Mouse (Mus musculus): Measurements from ENCODE around the gene D10Wsu102e. TPM values are rescaled to one million over a fixed set of nuclear protein-coding genes. Genes with fewer than 3 reads are reported as not detected.
"Not testable (repeated sequence)": the region's sequence is repeated elsewhere in the genome, so short reads cannot be mapped to it uniquely, and the experiment has no call there.

Gene D10Wsu102e
- polyA plus RNA-seq, 1 experiment from 2014 or later: 0.81 TPM

- Histone ChIP-seq H3K4me2 (replicated peaks; ENCODE audit: low read depth, low read length) (no peak overlapping the region), H3K27me3 (ENCODE audit: insufficient read depth, low read length) (no peaks in the 10 kb centered on the region), H3K27ac (ENCODE audit: low read length) (no peak overlapping the region), H3K9ac (replicated peaks; ENCODE audit: low read length) (no peak overlapping the region), H3K9me3 (ENCODE audit: low read length) (peaks cover 24% of the 10 kb centered on the region), H3K4me1 (ENCODE audit: insufficient read depth, low read length) (no peaks in the 10 kb centered on the region), H3K36me3 (ENCODE audit: insufficient read depth, low read length) (peaks cover 18% of the 10 kb centered on the region; the same call in 1 of the 2 replicates), H3K4me3 (ENCODE audit: low read length) (no peak overlapping the region)
- ATAC-seq (ENCODE audit: low FRiP score, low TSS enrichment): no peak
- WGBS: 97% methylated on average over 10 of the region's 10 CpGs
These were observed 47.1 kb downstream of the D10Wsu102e start for GRCm38 (mm10) chr10:83407141-83407540.

- Histone ChIP-seq H3K9me3 (ENCODE audit: low read length) (peaks cover 18% of the 10 kb centered on the region), H3K36me3 (ENCODE audit: insufficient read depth, low read length) (peaks cover 11% of the 10 kb centered on the region)
- H3K27me3 ChIP-seq (ENCODE audit: insufficient read depth, low read length); H3K27ac ChIP-seq (ENCODE audit: low read length); H3K4me1 ChIP-seq (ENCODE audit: insufficient read depth, low read length); ATAC-seq (ENCODE audit: low FRiP score, low TSS enrichment); H3K4me3 ChIP-seq (ENCODE audit: low read length); H3K4me2 ChIP-seq (replicated peaks; ENCODE audit: low read depth, low read length); H3K9ac ChIP-seq (replicated peaks; ENCODE audit: low read length): not testable (repeated sequence)
- 96% methylated on average over 16 of the region's 16 CpGs for WGBS
These were observed 58.4 kb downstream of the D10Wsu102e start for GRCm38 (mm10) chr10:83418466-83418865.

DNA sequence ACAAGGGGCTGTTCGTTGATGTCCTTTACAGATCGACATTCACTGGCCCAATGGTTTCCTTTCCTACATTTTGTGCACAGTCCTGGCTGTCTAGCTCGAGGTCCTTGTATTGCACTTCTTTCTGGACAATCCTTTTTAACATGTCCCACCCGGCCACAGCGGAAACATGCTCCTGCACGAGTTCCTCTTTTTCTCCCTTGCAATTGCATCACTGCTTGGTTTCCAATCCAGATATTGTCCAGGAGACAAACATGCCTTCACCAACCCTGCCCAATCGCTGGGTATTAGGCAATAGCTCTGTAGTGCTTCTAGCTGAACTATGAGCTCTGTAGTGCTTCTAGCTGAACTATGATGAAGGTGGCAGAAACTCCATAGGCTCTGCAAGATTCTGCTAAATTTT is 88.6 kb downstream of the D10Wsu102e start:
- no peak for ATAC-seq (ENCODE audit: low FRiP score, low TSS enrichment)
- H3K27ac ChIP-seq (ENCODE audit: low read length): no peak overlapping the region
- H3K4me2 ChIP-seq (replicated peaks; ENCODE audit: low read depth, low read length): no peak overlapping the region
- H3K36me3 ChIP-seq (ENCODE audit: insufficient read depth, low read length): no peaks in the 10 kb centered on the region
- WGBS: 90% methylated on average over 7 of the region's 7 CpGs
- H3K4me1 ChIP-seq (ENCODE audit: insufficient read depth, low read length): no peaks in the 10 kb centered on the region
- no peak overlapping the region for H3K4me3 ChIP-seq (ENCODE audit: low read length)
- no peak overlapping the region for H3K9ac ChIP-seq (replicated peaks; ENCODE audit: low read length)
- H3K9me3 ChIP-seq (ENCODE audit: low read length): peaks cover 39% of the 10 kb centered on the region
- no peaks in the 10 kb centered on the region for H3K27me3 ChIP-seq (ENCODE audit: insufficient read depth, low read length)

DNA sequence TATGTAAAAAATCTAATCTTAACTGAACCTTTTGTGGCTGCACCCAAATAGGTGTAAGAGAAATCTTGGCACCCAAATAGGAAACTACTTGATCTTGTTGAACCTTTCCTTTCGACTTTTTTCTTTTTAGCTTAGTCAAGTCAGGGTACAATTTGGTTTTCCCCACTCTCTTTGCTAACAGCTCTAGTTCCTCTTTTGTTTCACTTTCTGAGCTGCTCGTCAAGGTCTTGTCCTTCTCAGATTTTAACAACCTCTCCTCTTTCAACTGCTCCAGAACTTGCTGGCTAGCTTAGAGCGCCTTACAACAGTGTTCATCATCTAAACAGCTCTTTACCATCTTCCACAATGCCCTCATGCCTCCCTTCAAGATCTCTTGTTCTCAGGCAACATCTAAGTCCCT is 97.5 kb downstream of the D10Wsu102e start:
- Histone ChIP-seq H3K27ac (ENCODE audit: low read length) (no peak overlapping the region), H3K9me3 (ENCODE audit: low read length) (peaks cover 39% of the 10 kb centered on the region), H3K4me3 (ENCODE audit: low read length) (no peak overlapping the region), H3K9ac (replicated peaks; ENCODE audit: low read length) (no peak overlapping the region), H3K4me1 (ENCODE audit: insufficient read depth, low read length) (no peaks in the 10 kb centered on the region), H3K27me3 (ENCODE audit: insufficient read depth, low read length) (no peaks in the 10 kb centered on the region), H3K4me2 (replicated peaks; ENCODE audit: low read depth, low read length) (no peak overlapping the region), H3K36me3 (ENCODE audit: insufficient read depth, low read length) (peaks cover 11% of the 10 kb centered on the region)
- ATAC-seq (ENCODE audit: low FRiP score, low TSS enrichment): no peak
- WGBS: 98% methylated on average over 3 of the region's 3 CpGs

GRCm38 (mm10) chr10:83475226-83475625 is 115.2 kb downstream of the D10Wsu102e start:
- no peaks in the 10 kb centered on the region for H3K4me1 ChIP-seq (ENCODE audit: insufficient read depth, low read length)
- H3K27ac ChIP-seq (ENCODE audit: low read length): no peak overlapping the region
- H3K36me3 ChIP-seq (ENCODE audit: insufficient read depth, low read length): no peaks in the 10 kb centered on the region
- no peak overlapping the region for H3K4me2 ChIP-seq (replicated peaks; ENCODE audit: low read depth, low read length)
- peaks cover 4% of the 10 kb centered on the region; the same call in 1 of the 2 replicates for H3K9me3 ChIP-seq (ENCODE audit: low read length)
- no peaks in the 10 kb centered on the region for H3K27me3 ChIP-seq (ENCODE audit: insufficient read depth, low read length)
- WGBS: 95% methylated on average over 13 of the region's 13 CpGs
- ATAC-seq (ENCODE audit: low FRiP score, low TSS enrichment): no peak
- no peak overlapping the region for H3K4me3 ChIP-seq (ENCODE audit: low read length)
- H3K9ac ChIP-seq (replicated peaks; ENCODE audit: low read length): no peak overlapping the region

- Histone ChIP-seq H3K9ac (replicated peaks; ENCODE audit: low read length) (no peak overlapping the region), H3K27me3 (ENCODE audit: insufficient read depth, low read length) (no peaks in the 10 kb centered on the region), H3K27ac (ENCODE audit: low read length) (no peak overlapping the region), H3K4me2 (replicated peaks; ENCODE audit: low read depth, low read length) (no peak overlapping the region), H3K4me1 (ENCODE audit: insufficient read depth, low read length) (no peaks in the 10 kb centered on the region), H3K9me3 (ENCODE audit: low read length) (peaks cover 4% of the 10 kb centered on the region; the same call in 1 of the 2 replicates), H3K36me3 (ENCODE audit: insufficient read depth, low read length) (no peaks in the 10 kb centered on the region), H3K4me3 (ENCODE audit: low read length) (no peak overlapping the region)
- WGBS: 85% methylated on average over 5 of the region's 5 CpGs
- ATAC-seq (ENCODE audit: low FRiP score, low TSS enrichment): no peak
These were observed 117.3 kb downstream of the D10Wsu102e start for GRCm38 (mm10) chr10:83477286-83477685.

DNA sequence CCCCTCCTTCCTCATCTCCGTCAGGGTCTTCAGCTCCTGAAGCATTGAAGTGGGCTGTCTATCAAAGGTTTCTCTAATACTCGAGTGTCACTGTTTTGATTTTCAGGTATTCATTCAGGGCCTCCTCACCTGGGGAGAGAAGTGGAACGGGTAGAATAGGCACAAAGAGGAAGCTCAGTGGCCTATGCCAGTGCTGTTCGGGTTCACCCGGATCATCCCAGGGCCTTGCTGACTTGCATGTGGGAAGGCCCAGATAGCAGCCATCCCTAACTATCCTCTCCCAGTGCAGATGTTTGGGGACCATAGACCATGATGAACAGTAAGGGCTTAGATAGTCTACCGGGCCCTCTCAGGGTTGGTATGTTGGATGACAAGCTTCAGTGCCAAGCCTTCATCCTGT is 130.5 kb downstream of the D10Wsu102e start:
- no peak overlapping the region for H3K4me2 ChIP-seq (replicated peaks; ENCODE audit: low read depth, low read length)
- no peak overlapping the region for H3K9ac ChIP-seq (replicated peaks; ENCODE audit: low read length)
- H3K9me3 ChIP-seq (ENCODE audit: low read length): no peaks in the 10 kb centered on the region
- H3K36me3 ChIP-seq (ENCODE audit: insufficient read depth, low read length): no peaks in the 10 kb centered on the region
- no peak overlapping the region for H3K4me3 ChIP-seq (ENCODE audit: low read length)
- no peak for ATAC-seq (ENCODE audit: low FRiP score, low TSS enrichment)
- no peaks in the 10 kb centered on the region for H3K4me1 ChIP-seq (ENCODE audit: insufficient read depth, low read length)
- H3K27me3 ChIP-seq (ENCODE audit: insufficient read depth, low read length): no peaks in the 10 kb centered on the region
- WGBS: 89% methylated on average over 6 of the region's 6 CpGs
- no peak overlapping the region for H3K27ac ChIP-seq (ENCODE audit: low read length)

DNA sequence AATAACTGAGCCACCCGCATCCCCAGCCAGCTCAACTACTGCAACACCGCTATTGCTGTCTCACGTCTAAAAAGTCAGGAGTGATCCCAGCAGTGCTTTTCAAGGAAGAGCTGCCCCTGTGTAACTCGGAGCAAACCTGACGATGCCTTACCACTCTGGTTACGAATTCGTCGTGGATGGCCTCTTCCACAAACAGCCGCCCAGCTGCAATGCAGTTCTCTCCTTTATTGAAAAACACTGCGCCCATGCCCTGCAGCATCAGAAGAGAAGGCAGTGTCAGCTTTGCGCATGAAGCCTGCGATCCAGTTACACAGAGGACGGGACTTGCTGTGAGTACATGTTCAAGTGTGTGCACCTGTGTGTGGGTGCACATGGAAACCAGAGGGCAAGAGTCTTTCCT is 137.3 kb downstream of the D10Wsu102e start:
- no peak for ATAC-seq (ENCODE audit: low FRiP score, low TSS enrichment)
- no peak overlapping the region for H3K4me2 ChIP-seq (replicated peaks; ENCODE audit: low read depth, low read length)
- 72% methylated on average over 13 of the region's 13 CpGs for WGBS

GRCm38 (mm10) chr10:83508962-83509660 is 149.1 kb downstream of the D10Wsu102e start:
- Histone ChIP-seq H3K4me1 (ENCODE audit: insufficient read depth, low read length) (no peaks in the 10 kb centered on the region), H3K4me2 (replicated peaks; ENCODE audit: low read depth, low read length) (no peak overlapping the region), H3K9ac (replicated peaks; ENCODE audit: low read length) (no peak overlapping the region), H3K4me3 (ENCODE audit: low read length) (no peak overlapping the region), H3K27me3 (ENCODE audit: insufficient read depth, low read length) (no peaks in the 10 kb centered on the region), H3K27ac (ENCODE audit: low read length) (no peak overlapping the region), H3K36me3 (ENCODE audit: insufficient read depth, low read length) (no peaks in the 10 kb centered on the region), H3K9me3 (ENCODE audit: low read length) (no peaks in the 10 kb centered on the region)
- no peak for ATAC-seq (ENCODE audit: low FRiP score, low TSS enrichment)
- 69% methylated on average over 8 of the region's 8 CpGs for WGBS

More for the DNA sequence above, 137.3 kb downstream of the D10Wsu102e start:
- no peak overlapping the region for H3K27ac ChIP-seq (ENCODE audit: low read length)
- H3K4me1 ChIP-seq (ENCODE audit: insufficient read depth, low read length): no peaks in the 10 kb centered on the region
- no peak overlapping the region for H3K9ac ChIP-seq (replicated peaks; ENCODE audit: low read length)
- no peaks in the 10 kb centered on the region for H3K9me3 ChIP-seq (ENCODE audit: low read length)
- H3K36me3 ChIP-seq (ENCODE audit: insufficient read depth, low read length): no peaks in the 10 kb centered on the region
- H3K27me3 ChIP-seq (ENCODE audit: insufficient read depth, low read length): no peaks in the 10 kb centered on the region
- H3K4me3 ChIP-seq (ENCODE audit: low read length): no peak overlapping the region

DNA sequence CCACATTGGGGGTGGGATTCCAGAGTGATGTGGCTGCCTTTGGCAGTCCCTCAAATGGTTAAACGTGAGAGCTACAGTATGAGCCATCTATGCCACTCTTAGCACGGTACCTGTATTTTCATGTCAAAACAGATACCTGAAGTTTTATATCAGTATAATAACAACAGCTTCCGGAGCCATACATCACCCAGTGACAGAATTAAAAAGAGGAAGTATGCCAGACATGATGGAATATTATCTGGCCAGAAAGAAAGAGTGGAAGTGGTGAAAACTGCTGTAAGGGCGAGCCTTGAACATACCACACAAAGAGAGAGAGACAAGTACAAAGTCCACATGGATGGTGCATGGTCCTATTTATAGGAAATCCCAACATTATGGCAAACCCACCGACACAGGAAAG is 151.3 kb downstream of the D10Wsu102e start:
- no peak overlapping the region for H3K4me3 ChIP-seq (ENCODE audit: low read length)
- no peaks in the 10 kb centered on the region for H3K4me1 ChIP-seq (ENCODE audit: insufficient read depth, low read length)
- H3K9ac ChIP-seq (replicated peaks; ENCODE audit: low read length): no peak overlapping the region
- no peaks in the 10 kb centered on the region for H3K27me3 ChIP-seq (ENCODE audit: insufficient read depth, low read length)
- no peak overlapping the region for H3K4me2 ChIP-seq (replicated peaks; ENCODE audit: low read depth, low read length)
- no peak overlapping the region for H3K27ac ChIP-seq (ENCODE audit: low read length)
- WGBS: 80% methylated on average over 5 of the region's 5 CpGs
- H3K9me3 ChIP-seq (ENCODE audit: low read length): no peaks in the 10 kb centered on the region
- ATAC-seq (ENCODE audit: low FRiP score, low TSS enrichment): no peak
- no peaks in the 10 kb centered on the region for H3K36me3 ChIP-seq (ENCODE audit: insufficient read depth, low read length)

All from kidney, embryonic 16.5 days (tissue).